Mouse (Mus musculus) spleen, postnatal 14 days (tissue): ENCODE measurements around the gene Wsb2.
"Not testable (repeated sequence)": the region's sequence is repeated elsewhere in the genome, so short reads cannot be mapped to it uniquely, and the experiment has no call there.

Experiments
- DNase-seq, 2 experiments: peaks; one replicate each; pipeline ENCODE4 v3.0.0; 2021 to 2022; ENCODE audit warnings: low spot score in 2 of 2

The Wsb2 gene

DNA sequence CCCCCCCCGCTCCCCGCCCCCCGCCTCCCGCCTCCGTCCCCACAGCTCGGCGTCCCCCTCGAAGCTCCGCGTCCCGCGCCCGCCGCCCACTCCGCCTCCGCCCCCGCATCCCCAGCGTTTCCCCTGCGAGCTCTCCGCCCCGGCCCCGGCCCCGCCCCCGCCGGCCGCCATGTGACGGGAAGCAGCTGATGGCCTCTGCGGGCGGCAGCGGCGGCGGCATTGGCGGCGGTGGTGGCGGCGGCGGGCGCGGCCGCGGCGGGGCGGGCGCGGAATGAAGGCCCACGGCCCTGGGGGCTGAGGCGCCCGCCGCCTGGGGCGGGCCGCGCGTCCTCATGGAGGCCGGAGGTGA lies at the start of gene Wsb2:
Wsb2 (plus strand) TSS at position 176 of the 349 bp plus-strand sequence.
- peak; percentile 66 to 76 for DNase-seq

GRCm38 (mm10) chr5:117307699-117308098 lies 49.4 kb upstream of the Wsb2 start:
- peak; percentile 40 to 63 for DNase-seq

DNA sequence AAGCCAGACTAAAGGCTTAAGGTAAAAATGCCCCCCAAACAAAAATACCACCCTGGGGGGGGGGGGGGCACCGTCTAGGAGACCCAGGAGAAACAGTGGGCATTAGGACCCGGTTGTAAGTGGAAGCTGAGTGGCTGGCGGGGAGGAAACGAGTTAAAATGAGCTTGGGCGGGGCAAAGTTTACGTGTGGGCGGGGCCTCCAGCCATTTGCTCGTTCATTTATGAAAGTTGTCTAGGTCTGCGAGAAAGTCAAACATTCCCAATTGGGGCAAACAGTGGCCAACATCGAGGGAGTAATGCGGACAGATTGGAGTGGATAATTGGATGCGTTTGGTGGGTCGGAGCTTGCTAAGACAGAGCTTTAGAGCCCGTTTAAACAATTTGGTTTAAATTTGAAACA lies 43.7 kb upstream of the Wsb2 start:
- peak in 1 of 2 experiments; percentile 5 for DNase-seq

GRCm38 (mm10) chr5:117313909-117314308 lies 43.2 kb upstream of the Wsb2 start:
- DNase-seq = no peak

DNA sequence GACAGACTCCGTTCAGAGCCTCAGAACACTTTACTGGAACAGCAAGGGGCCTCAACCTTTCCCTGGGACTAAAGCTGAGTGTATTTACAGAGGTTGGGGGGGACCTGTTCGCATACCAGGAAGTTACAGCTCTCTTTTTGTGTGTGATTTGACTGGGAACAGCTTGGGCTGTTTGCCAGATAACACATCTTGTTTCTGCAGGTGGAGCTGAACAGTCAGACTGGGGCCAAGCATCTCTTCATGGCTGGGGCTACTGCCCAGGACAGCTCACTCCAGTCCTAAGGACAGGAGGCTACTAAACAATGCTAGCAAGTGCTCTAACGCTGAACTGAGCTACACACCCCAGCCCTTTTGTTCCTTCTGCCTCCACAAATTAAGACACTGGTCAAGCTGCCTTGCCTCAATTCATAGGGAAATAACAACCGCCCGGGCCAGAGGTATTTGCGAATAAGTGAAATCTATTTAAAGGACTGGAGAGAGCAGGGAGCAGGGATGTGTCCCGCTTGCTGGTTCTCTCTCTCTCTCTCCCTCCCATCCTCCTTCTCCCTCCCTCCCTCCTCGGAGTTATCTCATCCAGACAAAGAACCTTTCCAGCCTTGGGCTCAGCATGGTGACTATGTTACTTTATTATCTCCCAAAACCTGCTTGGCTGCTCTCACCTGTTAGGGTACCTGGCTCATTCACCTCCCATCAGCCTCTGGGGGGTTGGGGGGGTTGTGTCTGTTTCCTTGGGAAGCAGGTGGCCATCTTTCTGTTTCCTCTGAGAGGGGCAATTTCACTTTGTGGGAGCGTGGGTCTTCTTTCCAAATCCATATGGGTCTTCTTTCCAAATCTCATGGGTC lies 42.3 kb upstream of the Wsb2 start:
- no peak for DNase-seq

GRCm38 (mm10) chr5:117318741-117319629 lies 38.1 kb upstream of the Wsb2 start, which contains the start of gene Vsig10:
TSS of gene Vsig10 (plus strand) at chr5:117319083.
- DNase-seq = peak; percentile 18 to 22

- DNase-seq = no peak
Measured at GRCm38 (mm10) chr5:117323751-117324150, 33.4 kb upstream of the Wsb2 start.

DNA sequence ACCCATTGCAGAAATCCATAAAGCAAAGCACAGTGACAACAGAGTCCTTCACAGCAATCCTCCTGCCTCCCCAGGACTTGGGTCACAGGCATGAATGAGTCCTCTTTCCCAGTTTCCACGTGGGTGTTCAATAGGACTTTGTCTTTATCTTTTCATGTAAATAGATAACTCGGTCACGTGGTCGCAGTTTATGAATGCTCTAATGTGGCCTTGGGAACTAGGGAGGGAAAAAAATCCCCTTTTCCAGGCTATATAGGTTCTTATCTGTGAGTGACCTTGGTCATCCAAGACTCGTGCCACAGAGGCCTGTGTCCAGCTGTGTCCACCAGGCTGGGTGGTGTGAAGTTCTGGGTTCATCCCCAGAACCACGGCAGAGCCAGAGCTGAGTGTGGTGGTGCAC lies 30.7 kb upstream of the Wsb2 start:
- no peak for DNase-seq

DNA sequence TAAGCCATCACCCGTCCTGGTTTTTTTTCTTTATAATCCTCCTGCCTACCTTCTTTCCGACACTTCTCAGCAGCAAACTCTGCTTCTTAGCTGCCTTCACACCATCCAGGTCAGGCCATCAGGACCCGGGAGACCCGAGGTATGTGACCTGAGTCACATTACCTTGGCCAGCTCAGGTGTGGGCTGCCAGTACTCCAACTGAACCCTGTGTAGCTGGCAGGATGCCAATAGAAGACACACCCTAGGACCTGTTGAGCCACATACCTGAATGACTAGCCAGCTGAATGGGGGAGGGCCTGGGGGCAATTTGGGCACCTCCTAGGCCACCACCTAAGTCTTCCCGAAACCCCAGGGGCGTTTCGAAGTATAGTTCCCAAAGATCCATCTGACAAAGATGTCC lies 26.6 kb upstream of the Wsb2 start:
- no peak for DNase-seq

GRCm38 (mm10) chr5:117337999-117338398 lies 19.1 kb upstream of the Wsb2 start:
- no peak for DNase-seq

GRCm38 (mm10) chr5:117338503-117338902 lies 18.6 kb upstream of the Wsb2 start:
- DNase-seq = no peak

DNA sequence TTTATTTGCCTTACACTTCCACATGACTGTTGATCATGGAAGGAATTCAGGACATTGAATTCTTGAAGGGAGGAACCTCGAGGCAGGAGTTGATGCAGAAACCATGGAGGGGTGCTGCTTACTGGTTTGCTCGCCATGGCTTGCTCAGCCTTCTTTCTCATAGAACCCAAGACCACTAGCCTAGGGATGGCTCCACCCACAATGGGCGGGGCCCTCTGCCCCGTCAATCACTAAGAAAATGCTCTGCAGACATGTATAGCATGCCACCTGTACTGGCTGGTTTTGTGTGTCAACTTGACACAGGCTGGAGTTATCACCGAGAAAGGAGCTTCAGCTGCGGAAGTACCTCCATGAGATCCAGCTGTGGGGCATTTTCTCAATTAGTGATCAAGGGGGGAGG lies 17.0 kb upstream of the Wsb2 start:
- DNase-seq = no peak

- no peak for DNase-seq
Measured at GRCm38 (mm10) chr5:117341896-117342295, 15.2 kb upstream of the Wsb2 start.

- DNase-seq = not testable (repeated sequence)
Measured at GRCm38 (mm10) chr5:117344496-117344895, 12.6 kb upstream of the Wsb2 start.

DNA sequence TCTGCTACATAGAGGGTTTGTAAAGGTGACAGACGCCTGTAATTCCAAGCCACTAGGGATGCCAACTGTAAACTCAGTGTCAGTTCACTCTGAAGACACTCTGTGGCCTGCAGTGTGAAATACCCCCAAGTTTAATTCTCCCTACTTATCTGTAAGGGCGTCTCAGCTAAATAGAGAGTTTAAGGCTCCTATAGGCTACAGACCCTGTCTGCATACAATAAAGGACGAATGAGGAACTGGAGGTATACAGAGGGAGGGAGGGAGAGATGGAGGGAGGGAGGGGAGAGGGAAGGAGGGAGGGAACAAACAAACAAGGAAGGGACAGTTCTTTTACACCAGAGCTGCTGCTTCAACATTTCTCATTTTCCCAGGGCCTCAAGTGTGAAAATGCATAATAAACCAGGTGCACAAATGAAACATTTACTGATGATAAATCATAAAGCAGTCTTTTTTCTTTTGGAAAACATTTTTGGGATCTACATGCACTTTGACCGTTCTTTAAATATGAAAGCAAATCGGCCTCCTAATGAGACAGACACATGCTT lies 11.6 kb upstream of the Wsb2 start:
- DNase-seq = no peak

DNA sequence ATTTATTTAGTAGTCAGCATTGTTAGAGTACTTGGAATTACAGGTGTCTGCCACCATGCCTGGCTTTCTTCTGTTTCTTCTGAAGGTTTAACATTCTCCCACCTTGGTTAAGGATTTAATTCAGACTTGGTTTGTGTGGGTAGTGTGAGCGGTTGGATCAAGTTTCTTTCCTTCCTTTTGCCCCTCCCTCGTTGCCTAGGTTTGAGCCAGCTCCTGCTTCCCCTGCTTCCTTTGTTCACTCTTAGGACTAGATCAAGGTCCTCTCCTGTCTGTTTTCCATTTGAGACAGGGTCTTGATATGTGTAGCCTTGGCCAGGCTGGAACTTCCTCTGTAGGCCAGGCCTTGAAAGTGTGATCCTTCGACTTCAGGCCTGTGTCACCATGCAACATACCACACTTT lies 10.8 kb upstream of the Wsb2 start:
- no peak for DNase-seq

DNA sequence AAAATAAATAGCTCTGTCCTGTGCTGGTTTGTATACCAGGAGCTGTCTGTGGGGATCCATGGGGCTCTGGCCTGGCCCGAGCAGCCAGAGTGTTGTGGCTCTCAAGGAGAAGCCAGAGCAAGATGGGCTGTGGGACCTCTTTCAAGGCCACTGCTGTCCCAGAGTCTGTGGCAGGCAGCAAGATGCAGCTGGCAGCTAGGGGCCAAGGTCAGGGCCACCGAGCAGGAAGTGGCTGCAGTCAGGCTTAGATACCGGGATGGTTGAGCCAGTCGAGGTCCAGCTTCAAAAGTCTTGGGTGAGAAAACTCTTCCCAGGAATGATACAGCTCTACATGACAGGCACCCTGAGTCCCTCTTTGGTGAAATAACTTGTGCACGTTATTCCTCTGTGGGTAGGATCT lies 10.1 kb upstream of the Wsb2 start:
- no peak for DNase-seq

- no peak for DNase-seq
Measured at GRCm38 (mm10) chr5:117347838-117348237, 9.3 kb upstream of the Wsb2 start.

DNA sequence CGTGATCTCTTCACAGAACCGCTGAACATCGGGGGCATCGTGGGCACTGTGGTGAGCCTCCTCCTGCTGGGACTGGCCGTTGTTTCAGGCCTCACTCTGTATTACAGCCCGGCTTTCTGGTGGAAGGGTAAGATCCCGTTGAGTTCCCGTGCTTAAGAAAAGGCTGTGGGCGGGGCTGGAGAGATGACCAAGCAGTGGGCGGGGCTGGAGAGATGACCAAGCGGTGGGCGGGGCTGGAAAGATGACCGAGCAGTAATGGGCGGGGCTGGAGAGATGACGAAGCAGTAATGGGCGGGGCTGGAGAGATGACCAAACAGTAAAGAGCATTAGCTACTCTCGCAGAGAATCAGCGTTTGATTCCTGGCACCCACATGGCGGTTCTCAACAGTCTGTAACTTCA lies 8.8 kb upstream of the Wsb2 start:
- peak in 1 of 2 experiments; percentile 20 for DNase-seq

GRCm38 (mm10) chr5:117354121-117354520 lies 3.0 kb upstream of the Wsb2 start:
- no peak for DNase-seq

DNA sequence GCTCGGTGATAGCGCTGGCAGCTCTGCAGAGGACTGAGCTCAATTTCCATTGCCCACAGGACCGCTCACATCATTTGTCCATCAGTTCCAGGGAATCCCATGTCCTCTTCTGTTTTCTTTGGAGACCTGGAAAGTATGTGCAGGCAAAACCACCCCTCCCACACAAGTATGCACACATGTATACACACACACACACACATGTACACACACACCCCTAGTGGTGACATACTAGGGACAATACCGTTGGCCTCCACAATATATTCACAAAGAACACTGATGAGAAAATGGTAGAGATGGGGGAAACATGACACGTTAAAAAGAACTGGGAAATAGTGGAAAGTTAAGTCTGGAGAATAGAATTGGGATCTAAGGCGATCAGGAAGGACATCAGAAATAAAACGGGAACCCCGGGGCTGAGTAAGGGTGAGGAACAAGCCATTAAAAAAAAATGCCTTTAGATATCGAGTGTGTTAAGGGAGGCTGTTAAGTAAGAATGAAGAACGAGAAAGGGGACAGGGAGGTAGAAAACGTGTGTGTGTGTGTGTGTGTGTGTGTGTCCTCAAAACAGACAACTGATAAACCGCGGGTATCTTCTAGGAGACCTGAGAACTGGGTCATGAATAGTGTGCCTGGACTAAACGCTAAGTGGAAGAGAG lies 1.3 kb upstream of the Wsb2 start:
- no peak for DNase-seq
